Mouse (Mus musculus) macrophage (primary cell): ENCODE results near the gene Tgtp2. TPM values are rescaled to one million over a fixed set of nuclear protein-coding genes. Genes with fewer than 3 reads are reported as not detected.
A peak's percentile ranks its signal among the peaks of the same experiment; 100 is the strongest.

Source experiments
- H3K27ac ChIP-seq: fragments of 350-480 bp; formaldehyde crosslinking; 2 replicates; pipeline ENCODE4 v1.9.0; 2021
- H3K36me3 ChIP-seq: fragments of 350-480 bp; formaldehyde crosslinking; 2 replicates; pipeline ENCODE4 v1.9.0; 2021; ENCODE audit errors: inconsistent target
- H3K4me3 ChIP-seq: fragments of 350-480 bp; formaldehyde crosslinking; 2 replicates; pipeline ENCODE4 v1.9.0; 2021; ENCODE audit errors: inconsistent target
- H3K79me2 ChIP-seq: fragments of 350-480 bp; formaldehyde crosslinking; 2 replicates; pipeline ENCODE4 v1.9.0; 2021; ENCODE audit errors: inconsistent target
- WGBS: methylation state at CpG from one replicate; pipeline ENCODE4 v1.1.7; 2026; ENCODE audit warnings: inconsistent platforms; ENCODE audit not compliant: missing documents; 5-methylcytosine and 5-hydroxymethylcytosine counted together
- polyA plus RNA-seq: library from polyadenylated mRNA; stranded (reverse); fragments of 250-400 nt; gene quantifications from 3 replicates; pipeline ENCODE4 v1.2.4, GENCODE M21; 2018; ENCODE audit warnings: inconsistent platforms

Gene Tgtp2
- polyA plus RNA-seq, 1 experiment from 2014 or later = 27.3 TPM

DNA sequence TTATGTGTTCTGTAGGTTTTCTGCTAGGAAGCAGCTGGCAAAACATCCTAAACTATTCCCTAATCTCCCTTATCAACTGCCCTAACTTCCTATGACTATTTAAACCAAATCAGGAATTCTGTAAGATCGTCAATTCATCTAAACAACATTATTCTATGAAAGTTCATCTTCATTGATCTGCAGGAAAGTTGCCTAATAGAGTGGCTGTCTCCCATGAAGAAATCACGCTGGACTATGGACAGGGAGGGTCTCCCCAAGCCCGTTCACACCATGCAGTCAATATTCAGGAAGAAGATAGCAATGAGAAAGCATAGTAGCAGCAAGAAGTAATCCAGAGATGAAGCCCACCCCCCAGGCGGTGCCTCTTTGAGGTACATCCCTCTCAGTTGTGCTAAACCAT lies 27.2 kb upstream of the Tgtp2 start:
- Histone ChIP-seq H3K36me3 (peaks cover 29% of the 10 kb centered on the region), H3K27ac (no peak overlapping the region), H3K79me2 (peaks cover 99% of the 10 kb centered on the region), H3K4me3 (no peak overlapping the region)
- WGBS = 81% methylated on average over 4 of the region's 4 CpGs

- Histone ChIP-seq H3K36me3 (peaks cover 23% of the 10 kb centered on the region), H3K79me2 (peaks cover 99% of the 10 kb centered on the region), H3K4me3 (no peak overlapping the region), H3K27ac (no peak overlapping the region)
- WGBS = 98% methylated on average over 5 of the region's 5 CpGs
Observed at GRCm38 (mm10) chr11:49090551-49090950, 26.5 kb upstream of the Tgtp2 start.

- no peak overlapping the region for H3K4me3 ChIP-seq
- peaks cover 99% of the 10 kb centered on the region for H3K79me2 ChIP-seq
- WGBS = 86% methylated on average over 3 of the region's 3 CpGs
- no peak overlapping the region for H3K27ac ChIP-seq
- H3K36me3 ChIP-seq = peaks cover 17% of the 10 kb centered on the region
Observed at GRCm38 (mm10) chr11:49089735-49090507, 25.9 kb upstream of the Tgtp2 start.

- no peak overlapping the region; the same call in 1 of the 2 replicates for H3K4me3 ChIP-seq
- 89% methylated on average over 5 of the region's 5 CpGs for WGBS
- H3K79me2 ChIP-seq = peaks cover 94% of the 10 kb centered on the region
- peaks cover 9% of the 10 kb centered on the region for H3K36me3 ChIP-seq
- H3K27ac ChIP-seq = no peak overlapping the region
Observed at GRCm38 (mm10) chr11:49088990-49089652, 25.1 kb upstream of the Tgtp2 start.

GRCm38 (mm10) chr11:49087830-49088616 lies 24.0 kb upstream of the Tgtp2 start:
- Histone ChIP-seq H3K4me3 (peak overlapping the region; percentile 48), H3K36me3 (0 out of 2 replicates have a peak, but pooled peaks cover 6% of the 10 kb centered on the region)

DNA sequence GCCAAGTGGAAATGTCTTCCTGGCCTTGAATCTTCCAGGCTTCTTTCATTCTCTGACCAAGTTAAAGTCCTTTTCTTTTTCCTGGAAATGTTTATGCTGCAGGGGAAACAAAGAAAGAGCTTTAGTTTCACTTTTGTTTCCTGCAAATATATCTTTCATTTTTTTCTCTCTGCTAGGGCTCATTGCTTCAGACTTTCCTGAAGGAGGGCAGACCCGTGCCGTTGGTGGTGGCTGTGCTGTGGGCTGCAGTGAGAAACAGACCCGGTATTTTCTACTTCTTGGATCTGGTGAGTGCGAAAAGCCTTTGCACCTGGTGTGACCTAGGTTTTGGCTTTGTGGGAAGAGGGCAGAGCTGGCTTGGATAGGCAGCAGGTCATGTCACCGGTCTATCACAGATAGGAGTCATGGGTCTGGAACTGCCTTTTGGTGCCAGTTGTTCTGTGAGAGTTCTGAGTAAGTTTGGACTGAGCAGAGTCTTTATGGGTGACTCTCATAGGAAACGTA lies 22.9 kb upstream of the Tgtp2 start:
- Histone ChIP-seq H3K36me3 (0 out of 2 replicates have a peak, but pooled peaks cover 6% of the 10 kb centered on the region), H3K79me2 (peaks cover 90% of the 10 kb centered on the region), H3K4me3 (peak overlapping the region; percentile 59), H3K27ac (peak overlapping the region; percentile 80)
- 0% methylated on average over 5 of the region's 6 CpGs for WGBS

More at GRCm38 (mm10) chr11:49087830-49088616, 24.0 kb upstream of the Tgtp2 start:
- peak overlapping the region; percentile 32 for H3K27ac ChIP-seq
- H3K79me2 ChIP-seq = peaks cover 94% of the 10 kb centered on the region
- WGBS = 14% methylated on average over 21 of the region's 22 CpGs

GRCm38 (mm10) chr11:49084875-49085274 lies 20.9 kb upstream of the Tgtp2 start:
- WGBS = 5% methylated on average over 3 of the region's 3 CpGs
- Histone ChIP-seq H3K36me3 (no peaks in the 10 kb centered on the region), H3K4me3 (no peak overlapping the region), H3K79me2 (peaks cover 69% of the 10 kb centered on the region), H3K27ac (peak overlapping the region; percentile 51)

DNA sequence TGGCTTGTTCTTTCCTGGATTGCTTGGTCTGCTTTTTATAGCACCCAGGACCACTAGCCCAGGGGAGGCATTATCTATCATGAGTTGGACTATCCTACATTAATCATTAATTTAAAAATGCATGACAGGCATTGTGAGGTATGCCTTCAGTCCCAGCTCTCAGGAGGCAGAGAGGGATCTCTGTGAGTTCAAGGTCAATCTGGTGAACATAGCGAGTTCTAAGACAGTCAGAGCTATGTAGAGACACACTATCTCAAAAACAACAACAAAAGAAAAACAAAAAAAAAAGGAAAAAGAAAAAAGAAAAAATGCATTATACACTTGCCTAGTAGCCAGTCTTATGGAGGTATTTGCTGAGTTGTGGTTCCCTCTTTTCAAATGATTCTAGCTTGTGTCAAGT lies 20.4 kb upstream of the Tgtp2 start:
- Histone ChIP-seq H3K27ac (peak overlapping the region; percentile 51), H3K4me3 (no peak overlapping the region), H3K36me3 (no peaks in the 10 kb centered on the region), H3K79me2 (peaks cover 68% of the 10 kb centered on the region)
- 71% methylated on average over 1 of the region's 1 CpGs for WGBS

GRCm38 (mm10) chr11:49083808-49084207 lies 19.8 kb upstream of the Tgtp2 start:
- 58% methylated on average over 3 of the region's 3 CpGs for WGBS
- no peaks in the 10 kb centered on the region for H3K36me3 ChIP-seq
- H3K4me3 ChIP-seq = no peak overlapping the region
- H3K27ac ChIP-seq = peak overlapping the region; percentile 51
- H3K79me2 ChIP-seq = peaks cover 68% of the 10 kb centered on the region

DNA sequence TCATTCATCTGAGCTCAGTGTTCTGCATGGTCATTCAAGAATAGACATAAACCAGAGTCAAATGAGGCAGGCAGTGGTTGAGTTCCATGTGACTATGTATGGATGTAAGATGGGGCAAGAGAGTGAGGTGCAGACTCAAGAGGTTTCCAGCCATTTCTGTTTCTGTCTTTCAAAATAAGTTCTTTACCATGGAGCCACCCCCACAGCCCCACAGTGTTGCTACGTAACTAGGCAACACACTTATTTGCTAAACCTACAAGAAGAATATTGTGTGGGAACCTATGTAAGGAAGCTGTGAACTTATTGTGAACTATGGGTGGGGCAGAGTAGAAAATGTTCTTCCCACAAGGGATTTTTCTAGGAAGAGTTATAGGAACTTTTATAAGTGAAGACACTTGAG lies 19.1 kb upstream of the Tgtp2 start:
- Histone ChIP-seq H3K36me3 (no peaks in the 10 kb centered on the region), H3K4me3 (no peak overlapping the region), H3K79me2 (peaks cover 68% of the 10 kb centered on the region; the same call in 1 of the 2 replicates), H3K27ac (no peak overlapping the region)
- WGBS = 93% methylated on average over 1 of the region's 1 CpGs

DNA sequence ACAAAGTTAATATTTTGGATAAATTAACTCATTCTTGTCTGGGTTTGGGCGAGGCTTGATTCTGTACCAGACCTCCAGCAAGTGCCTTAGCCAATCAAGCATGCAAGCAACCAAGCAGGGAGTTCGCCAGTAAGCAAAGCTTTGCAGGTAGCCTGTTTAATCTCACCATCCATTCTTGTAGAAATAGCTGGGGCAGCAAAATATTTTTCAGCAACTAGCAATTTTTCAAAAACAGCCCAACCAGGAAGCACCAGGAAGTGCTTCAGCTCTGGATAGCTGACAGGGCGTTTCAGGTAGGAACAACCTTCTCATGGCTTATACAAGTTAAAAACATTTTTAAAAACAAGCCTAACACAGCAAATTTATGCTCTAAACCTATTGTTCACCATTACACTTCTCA lies 17.9 kb upstream of the Tgtp2 start:
- Histone ChIP-seq H3K36me3 (no peaks in the 10 kb centered on the region), H3K79me2 (peaks cover 69% of the 10 kb centered on the region; the same call in 1 of the 2 replicates), H3K4me3 (no peak overlapping the region), H3K27ac (peak overlapping the region; percentile 79)
- WGBS = 57% methylated on average over 3 of the region's 3 CpGs

GRCm38 (mm10) chr11:49081356-49081755 lies 17.4 kb upstream of the Tgtp2 start:
- Histone ChIP-seq H3K79me2 (peaks cover 64% of the 10 kb centered on the region; the same call in 1 of the 2 replicates), H3K27ac (peak overlapping the region; percentile 79), H3K4me3 (no peak overlapping the region), H3K36me3 (no peaks in the 10 kb centered on the region)
- 20% methylated on average over 4 of the region's 4 CpGs for WGBS

DNA sequence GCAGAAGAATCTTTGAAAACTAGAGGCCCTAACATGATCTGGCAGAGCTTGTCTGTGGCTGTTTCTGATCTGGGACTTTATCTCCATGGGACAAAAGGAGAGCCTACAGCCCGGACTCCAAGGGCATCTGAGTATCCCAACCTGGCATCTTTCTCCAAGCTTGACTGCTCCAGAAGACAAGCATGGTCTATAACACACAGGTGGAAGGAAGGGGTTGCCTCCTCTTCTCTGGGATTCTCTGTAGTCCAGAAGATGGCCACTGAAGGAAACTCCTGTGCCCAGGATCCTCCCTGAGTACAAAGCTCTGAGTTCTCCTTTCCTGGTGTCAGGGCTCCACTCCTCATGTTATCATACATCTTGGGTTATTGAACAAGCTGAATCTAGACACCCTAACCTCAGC lies 16.6 kb upstream of the Tgtp2 start:
- no peaks in the 10 kb centered on the region for H3K36me3 ChIP-seq
- peak overlapping the region; percentile 19 for H3K27ac ChIP-seq
- 64% methylated on average over 1 of the region's 1 CpGs for WGBS
- H3K79me2 ChIP-seq = peaks cover 57% of the 10 kb centered on the region; the same call in 1 of the 2 replicates
- H3K4me3 ChIP-seq = no peak overlapping the region

GRCm38 (mm10) chr11:49078719-49079118 lies 14.7 kb upstream of the Tgtp2 start:
- 63% methylated on average over 3 of the region's 3 CpGs for WGBS
- Histone ChIP-seq H3K36me3 (no peaks in the 10 kb centered on the region), H3K79me2 (peaks cover 42% of the 10 kb centered on the region; the same call in 1 of the 2 replicates), H3K4me3 (no peak overlapping the region), H3K27ac (no peak overlapping the region)
